In genomic region chr11:114931041-114931440, GRCm38 (mm10) we compare ENCODE assay signal across 27 mouse cellular contexts. TPM values are rescaled to one million over a fixed set of nuclear protein-coding genes. Genes with fewer than 3 reads are reported as not detected.
A peak's percentile ranks its signal among the peaks of the same experiment; 100 is the strongest.
DNase-seq lines count a peak whose midpoint lies in the region; ATAC-seq lines count a peak whose summit lies in the region.
"Had no signal": no experiment of that assay in that cellular context is flagged by ENCODE, and none has a peak within 500 bp of the region (broad histone marks: within the 10 kb centered on the region; RNA-seq: fewer than 3 reads in every experiment).

No protein-coding gene starts in this region.

- WGBS in liver, embryonic 13.5 days (ENCODE audit: insufficient replicate concordance) = 50% methylated on average over 5 of the region's 5 CpGs
- 5% methylated on average over 5 of the region's 5 CpGs for WGBS in macrophage (ENCODE audit: missing documents)
- 78% methylated on average over 5 of the region's 5 CpGs for WGBS in kidney, embryonic 16.5 days

- no peak overlapping the region for H3K4me2 ChIP-seq in liver, embryonic 13.5 days
- no peak overlapping the region for H3K4me2 ChIP-seq in kidney, embryonic 16.5 days (replicated peaks; ENCODE audit: low read depth, low read length)
- H3K4me2 ChIP-seq: hindbrain, embryonic 12.5 days; lung, embryonic 15.5 days; midbrain, embryonic 11.5 days had no signal

- DNase-seq in liver, embryonic 13.5 days = no peak
- DNase-seq in liver = no peak
- DNase-seq in A20 (ENCODE audit: low read depth, low spot score) = peak; percentile 48
- DNase-seq in MN1 (ENCODE audit: low spot score) = no peak
- DNase-seq in adrenal gland, adult 8-10 months = no peak
- DNase-seq: adrenal gland, adult 2 months; cerebellum, adult 11-12 months; cerebellum, postnatal 14 days; forebrain, postnatal 0 days; kidney, postnatal 4 days; right cerebral cortex, adult 18-20 months; thymus, postnatal 4 days had no signal

- H3K27ac ChIP-seq in liver, embryonic 13.5 days = peak overlapping the region; percentile 1; the same call in 1 of the 2 replicates
- peak overlapping the region; percentile 73 for H3K27ac ChIP-seq in brown adipose tissue, adult 24 weeks (replicated peaks; ENCODE audit: low read depth, low read length)
- peak overlapping the region; percentile 99 for H3K27ac ChIP-seq in macrophage
- H3K27ac ChIP-seq in kidney, embryonic 16.5 days (ENCODE audit: low read length) = no peak overlapping the region
- H3K27ac ChIP-seq: forebrain, embryonic 10.5 days; hindbrain, embryonic 12.5 days; lung, embryonic 15.5 days had no signal

- no peaks in the 10 kb centered on the region; the same call in 1 of the 2 replicates for H3K4me1 ChIP-seq in liver, embryonic 13.5 days (replicated peaks)
- no peaks in the 10 kb centered on the region for H3K4me1 ChIP-seq in brown adipose tissue, adult 24 weeks (ENCODE audit: control insufficient read depth, insufficient read depth, insufficient read length, low read length)
- H3K4me1 ChIP-seq in kidney, embryonic 16.5 days (ENCODE audit: insufficient read depth, low read length) = no peaks in the 10 kb centered on the region
- H3K4me1 ChIP-seq: forebrain, embryonic 10.5 days; hindbrain, embryonic 12.5 days; lung, embryonic 15.5 days had no signal

- H3K9me3 ChIP-seq in liver, embryonic 13.5 days (replicated peaks) = no peaks in the 10 kb centered on the region
- H3K9me3 ChIP-seq in kidney, embryonic 16.5 days (ENCODE audit: low read length) = no peaks in the 10 kb centered on the region
- H3K9me3 ChIP-seq: forebrain, embryonic 10.5 days; hindbrain, embryonic 12.5 days; lung, embryonic 15.5 days had no signal

- H3K9ac ChIP-seq in liver, embryonic 13.5 days = no peak overlapping the region
- H3K9ac ChIP-seq in kidney, embryonic 16.5 days (replicated peaks; ENCODE audit: low read length) = no peak overlapping the region
- H3K9ac ChIP-seq: forebrain, postnatal 0 days; hindbrain, embryonic 12.5 days; lung, embryonic 15.5 days had no signal

- ATAC-seq in liver, embryonic 13.5 days (ENCODE audit: low read depth) = no peak
- no peak for ATAC-seq in kidney, embryonic 16.5 days (ENCODE audit: low FRiP score, low TSS enrichment)
- ATAC-seq: forebrain, postnatal 0 days had no signal

- H3K79me2 ChIP-seq in macrophage (ENCODE audit: inconsistent target) = peaks cover 75% of the 10 kb centered on the region

- H3K27me3 ChIP-seq in liver, embryonic 13.5 days = no peaks in the 10 kb centered on the region
- no peaks in the 10 kb centered on the region for H3K27me3 ChIP-seq in kidney, embryonic 16.5 days (ENCODE audit: insufficient read depth, low read length)
- H3K27me3 ChIP-seq: hindbrain, embryonic 12.5 days; lung, embryonic 15.5 days had no signal

- no peaks in the 10 kb centered on the region for H3K36me3 ChIP-seq in liver, embryonic 13.5 days
- peaks cover 17% of the 10 kb centered on the region for H3K36me3 ChIP-seq in macrophage (ENCODE audit: inconsistent target)
- H3K36me3 ChIP-seq in kidney, embryonic 16.5 days (ENCODE audit: insufficient read depth, low read length) = no peaks in the 10 kb centered on the region
- H3K36me3 ChIP-seq: forebrain, embryonic 10.5 days; hindbrain, embryonic 12.5 days; lung, embryonic 15.5 days had no signal

- H3K4me3 ChIP-seq in liver, embryonic 13.5 days (replicated peaks) = no peak overlapping the region
- peak overlapping the region; percentile 25; the same call in 1 of the 2 replicates for H3K4me3 ChIP-seq in brown adipose tissue, adult 24 weeks (ENCODE audit: insufficient read depth, low read depth, low read length)
- H3K4me3 ChIP-seq in macrophage (ENCODE audit: inconsistent target) = peak overlapping the region; percentile 93
- no peak overlapping the region for H3K4me3 ChIP-seq in kidney, embryonic 16.5 days (ENCODE audit: low read length)
- H3K4me3 ChIP-seq: forebrain, embryonic 10.5 days; hindbrain, embryonic 12.5 days; lung, embryonic 15.5 days had no signal

RNA-seq across cellular contexts. Expression of gene Cd300lb, which starts 3.1 kb away (rescaled TPM):
- 0.50 and 0.72 TPM in 2 replicates for polyA plus RNA-seq in liver, embryonic 13.5 days (2015; fragmentation: Nextera tagmentation; extraction: Ambion mirVana)
- polyA plus RNA-seq in brown adipose tissue, adult 24 weeks (2012; ENCODE audit: insufficient read depth, insufficient read length, missing spikeins) = 0.58 and 1.1 TPM in 2 replicates
- 100 to 1,000 TPM in 4 of 26 experiments, 10 to 100 TPM in 13, 1 to 10 TPM in 9; 4.1 to 168 (median 19.4) TPM for total RNA-seq in macrophage (2018; cell fraction: chromatin; rRNA removed)
- total RNA-seq in macrophage (2018; cell fraction: cytosol; rRNA removed) = 100 to 1,000 TPM in 8 of 26 experiments, 10 to 100 TPM in 18; 13.6 to 187 (median 44.7) TPM
- 100 to 1,000 TPM in 4 of 26 experiments, 10 to 100 TPM in 22; 12.3 to 213 (median 39.7) TPM for total RNA-seq in macrophage (2018; cell fraction: nucleus; rRNA removed)
- 149 to 198 TPM (median 167 TPM) in 3 replicates for polyA plus RNA-seq in macrophage (2018)
- polyA plus RNA-seq in kidney, embryonic 16.5 days (2015; fragmentation: Nextera tagmentation; extraction: Ambion mirVana) = 0.32 and 0.37 TPM in 2 replicates
- total RNA-seq in adrenal gland, adult 8-10 months (2022) = 1 to 10 TPM; 1.3 to 3.1 (median 1.7) TPM
- total RNA-seq: forebrain, postnatal 0 days had no signal
- polyA plus RNA-seq: forebrain, embryonic 10.5 days; forebrain, postnatal 0 days; hindbrain, embryonic 12.5 days; limb, embryonic 11.5 days had no signal

RNA-seq across cellular contexts. Expression of gene Cd300c, which starts 37.9 kb away (rescaled TPM):
- polyA plus RNA-seq in liver, embryonic 13.5 days (2015; fragmentation: Nextera tagmentation; extraction: Ambion mirVana) = 0.16 TPM in 1 of 2 replicates, not detected in the other
- not detected in 2 replicates for polyA plus RNA-seq in brown adipose tissue, adult 24 weeks (2012; ENCODE audit: insufficient read depth, insufficient read length, missing spikeins)
- 1 to 10 TPM in 6 of 26 experiments, not detected in 20; 1.5 to 2.5 (median 2.0) TPM for total RNA-seq in macrophage (2018; cell fraction: chromatin; rRNA removed)
- 1 to 10 TPM in 3 of 26 experiments, under 1 TPM in 18, not detected in 5; 0.20 to 1.3 (median 0.56) TPM for total RNA-seq in macrophage (2018; cell fraction: cytosol; rRNA removed)
- 1 to 10 TPM in 14 of 26 experiments, not detected in 12; 1.1 to 2.9 (median 1.7) TPM for total RNA-seq in macrophage (2018; cell fraction: nucleus; rRNA removed)
- polyA plus RNA-seq in macrophage (2018) = 0.56 TPM in 1 of 3 replicates, not detected in the others
- not detected in 2 replicates for polyA plus RNA-seq in kidney, embryonic 16.5 days (2015; fragmentation: Nextera tagmentation; extraction: Ambion mirVana)
- not detected for total RNA-seq in adrenal gland, adult 8-10 months (2022)
- total RNA-seq: adrenal gland, adult 2 months; forebrain, postnatal 0 days; heart, adult 18-20 months; layer of hippocampus, postnatal 10 days had no signal
- polyA plus RNA-seq: adrenal gland, adult 2 months; forebrain, embryonic 10.5 days; forebrain, postnatal 0 days; heart, postnatal 0 days; hindbrain, embryonic 12.5 days; intestine, embryonic 14.5 days; kidney, embryonic 14.5 days; limb, embryonic 11.5 days; lung, embryonic 15.5 days; midbrain, embryonic 11.5 days; neural tube, embryonic 11.5 days; testis, adult 2 months had no signal

RNA-seq across cellular contexts. Expression of gene Cd300a, which starts 41.2 kb away (rescaled TPM):
- 4.0 and 5.5 TPM in 2 replicates for polyA plus RNA-seq in liver, embryonic 13.5 days (2015; fragmentation: Nextera tagmentation; extraction: Ambion mirVana)
- 0.58 and 1.1 TPM in 2 replicates for polyA plus RNA-seq in brown adipose tissue, adult 24 weeks (2012; ENCODE audit: insufficient read depth, insufficient read length, missing spikeins)
- 100 to 1,000 TPM in 7 of 26 experiments, 10 to 100 TPM in 17, 1 to 10 TPM in 2; 8.5 to 217 (median 67.0) TPM for total RNA-seq in macrophage (2018; cell fraction: chromatin; rRNA removed)
- total RNA-seq in macrophage (2018; cell fraction: cytosol; rRNA removed) = 100 to 1,000 TPM in 13 of 26 experiments, 10 to 100 TPM in 13; 51.2 to 210 (median 105) TPM
- 100 to 1,000 TPM in 14 of 26 experiments, 10 to 100 TPM in 12; 31.5 to 304 (median 108) TPM for total RNA-seq in macrophage (2018; cell fraction: nucleus; rRNA removed)
- 86.9 to 197 TPM (median 152 TPM) in 3 replicates for polyA plus RNA-seq in macrophage (2018)
- polyA plus RNA-seq in kidney, embryonic 16.5 days (2015; fragmentation: Nextera tagmentation; extraction: Ambion mirVana) = 1.8 and 2.2 TPM in 2 replicates
- 1 to 10 TPM; 1.1 to 3.9 (median 3.3) TPM for total RNA-seq in adrenal gland, adult 8-10 months (2022)

RNA-seq across cellular contexts. Expression of gene Cd300ld, which starts 58.7 kb away (rescaled TPM):
- 0.48 and 0.59 TPM in 2 replicates for polyA plus RNA-seq in liver, embryonic 13.5 days (2015; fragmentation: Nextera tagmentation; extraction: Ambion mirVana)
- 2.3 and 6.2 TPM in 2 replicates for polyA plus RNA-seq in brown adipose tissue, adult 24 weeks (2012; ENCODE audit: insufficient read depth, insufficient read length, missing spikeins)
- 10 to 100 TPM in 8 of 26 experiments, 1 to 10 TPM in 17, under 1 TPM in 1; 0.75 to 33.2 (median 7.5) TPM for total RNA-seq in macrophage (2018; cell fraction: chromatin; rRNA removed)
- total RNA-seq in macrophage (2018; cell fraction: cytosol; rRNA removed) = 100 to 1,000 TPM in 13 of 26 experiments, 10 to 100 TPM in 13; 43.8 to 157 (median 93.9) TPM
- 10 to 100 TPM in 25 of 26 experiments, 1 to 10 TPM in 1; 7.9 to 68.6 (median 26.3) TPM for total RNA-seq in macrophage (2018; cell fraction: nucleus; rRNA removed)
- 65.0 to 269 TPM (median 145 TPM) in 3 replicates for polyA plus RNA-seq in macrophage (2018)
- 0.36 and 0.40 TPM in 2 replicates for polyA plus RNA-seq in kidney, embryonic 16.5 days (2015; fragmentation: Nextera tagmentation; extraction: Ambion mirVana)
- 1 to 10 TPM; 1.6 to 3.1 (median 2.1) TPM for total RNA-seq in adrenal gland, adult 8-10 months (2022)

Comparison
In these comparisons a context has a peak if more than half of its experiments do, and no peak if none do; other contexts are left out.
1. H3K4me3 ChIP-seq: peak in brown adipose tissue, adult 24 weeks (single experiment) and macrophage (single experiment); none in liver, embryonic 13.5 days (single experiment) and kidney, embryonic 16.5 days (single experiment).
2. RNA of gene Cd300lb, which starts 3.1 kb away (polyA plus RNA-seq): 149 to 198 TPM in macrophage; 0.58 to 1.1 TPM in brown adipose tissue, adult 24 weeks, 0.50 to 0.72 TPM in liver, embryonic 13.5 days and 0.32 to 0.37 TPM in kidney, embryonic 16.5 days; every median in the first group is over 10 times any median in the second.
3. RNA of gene Cd300a, which starts 41.2 kb away (polyA plus RNA-seq): 86.9 to 197 TPM in macrophage; 4.0 to 5.5 TPM in liver, embryonic 13.5 days, 1.8 to 2.2 TPM in kidney, embryonic 16.5 days and 0.58 to 1.1 TPM in brown adipose tissue, adult 24 weeks; every median in the first group is over 10 times any median in the second.